Mouse (Mus musculus): ENCODE measurements at regions not wholly inside any gene's neighbourhood (a gene's known extent, or its start where the extent isn't known, plus 50 kb on each side); places are given as distances from the start of the nearest gene placed in this dataset.

- DNase-seq (ENCODE audit: low read depth, low spot score) = no peak
These were observed 301.6 kb downstream of the 1500009L16Rik start for GRCm38 (mm10) chr10:84024294-84024693.

GRCm38 (mm10) chr10:84024901-84025300, 302.2 kb downstream of the 1500009L16Rik start:
- no peak for DNase-seq (ENCODE audit: low read depth, low spot score)

GRCm38 (mm10) chr10:84026798-84027197, 304.1 kb downstream of the 1500009L16Rik start:
- DNase-seq (ENCODE audit: low read depth, low spot score) = no peak

GRCm38 (mm10) chr10:84036131-84036877, 313.6 kb downstream of the 1500009L16Rik start:
- no peak for DNase-seq (ENCODE audit: low read depth, low spot score)

- DNase-seq (ENCODE audit: low read depth, low spot score) = no peak
These were observed 326.0 kb downstream of the 1500009L16Rik start for GRCm38 (mm10) chr10:84048706-84049105.

GRCm38 (mm10) chr10:84052696-84053095, 330.0 kb downstream of the 1500009L16Rik start:
- DNase-seq (ENCODE audit: low read depth, low spot score) = no peak

GRCm38 (mm10) chr10:84054551-84055336, 332.1 kb downstream of the 1500009L16Rik start:
- DNase-seq (ENCODE audit: low read depth, low spot score) = no peak

- DNase-seq (ENCODE audit: low read depth, low spot score) = no peak
These were observed 332.9 kb downstream of the 1500009L16Rik start for GRCm38 (mm10) chr10:84055402-84056167.

GRCm38 (mm10) chr10:84056323-84057169, 333.9 kb downstream of the 1500009L16Rik start:
- no peak for DNase-seq (ENCODE audit: low read depth, low spot score)

GRCm38 (mm10) chr10:84058301-84058700, 335.6 kb downstream of the 1500009L16Rik start:
- no peak for DNase-seq (ENCODE audit: low read depth, low spot score)

GRCm38 (mm10) chr10:84059646-84060491, 337.2 kb downstream of the 1500009L16Rik start:
- DNase-seq (ENCODE audit: low read depth, low spot score) = no peak

GRCm38 (mm10) chr10:84060492-84061218, 338.0 kb downstream of the 1500009L16Rik start:
- DNase-seq (ENCODE audit: low read depth, low spot score) = peak; percentile 37

GRCm38 (mm10) chr10:84067052-84067650, 344.5 kb downstream of the 1500009L16Rik start:
- no peak for DNase-seq (ENCODE audit: low read depth, low spot score)

- no peak for DNase-seq (ENCODE audit: low read depth, low spot score)
These were observed 347.1 kb downstream of the 1500009L16Rik start for GRCm38 (mm10) chr10:84069806-84070205.

GRCm38 (mm10) chr10:84072866-84073483, 350.3 kb downstream of the 1500009L16Rik start:
- DNase-seq (ENCODE audit: low read depth, low spot score) = no peak

- no peak for DNase-seq (ENCODE audit: low read depth, low spot score)
These were observed 352.9 kb downstream of the 1500009L16Rik start for GRCm38 (mm10) chr10:84075581-84075980.

- no peak for DNase-seq (ENCODE audit: low read depth, low spot score)
These were observed 357.6 kb downstream of the 1500009L16Rik start for GRCm38 (mm10) chr10:84080236-84080635.

GRCm38 (mm10) chr10:84081673-84082072, 358.7 kb downstream of the Nuak1 start:
- DNase-seq (ENCODE audit: low read depth, low spot score) = no peak

GRCm38 (mm10) chr10:84087528-84087927, 352.9 kb downstream of the Nuak1 start:
- DNase-seq (ENCODE audit: low read depth, low spot score) = no peak

Measured in brain, embryonic 18.5 days (tissue).